Mouse (Mus musculus) adrenal gland, adult (tissue): ENCODE measurements around the gene Zfp574.
"Not testable (repeated sequence)": the region's sequence is repeated elsewhere in the genome, so short reads cannot be mapped to it uniquely, and the experiment has no call there.

Experiments
- DNase-seq, 2 experiments: peaks; one replicate each; pipeline ENCODE4 v3.0.0; 2022 to 2023; ENCODE audit warnings: low spot score in 1 of 2; ENCODE audit not compliant: inconsistent age in 2 of 2

Gene Zfp574

GRCm38 (mm10) chr7:25071979-25072715, at the start of gene Zfp574, which contains the start of gene Grik5:
Gene Zfp574, plus strand, starts transcription at chr7:25072567.
Gene Grik5, minus strand, starts transcription at chr7:25072346.
- DNase-seq = peak; percentile 53 to 74

- peak in 1 of 2 experiments; percentile 71 for DNase-seq
Measured at GRCm38 (mm10) chr7:25025855-25026439, 46.4 kb upstream of the Zfp574 start.

- DNase-seq = peak; percentile 33 to 68
Measured at GRCm38 (mm10) chr7:25026452-25026851, 45.9 kb upstream of the Zfp574 start.

GRCm38 (mm10) chr7:25030032-25030753, 42.2 kb upstream of the Zfp574 start:
- DNase-seq = peak; percentile 52 to 91

- no peak for DNase-seq
Measured at GRCm38 (mm10) chr7:25031528-25031927, 40.8 kb upstream of the Zfp574 start.

GRCm38 (mm10) chr7:25034796-25035195, 37.6 kb upstream of the Zfp574 start:
- no peak for DNase-seq

- peak; percentile 50 to 85 for DNase-seq
Measured at GRCm38 (mm10) chr7:25035916-25036315, 36.5 kb upstream of the Zfp574 start.

GRCm38 (mm10) chr7:25041921-25042320, 30.4 kb upstream of the Zfp574 start:
- no peak for DNase-seq

GRCm38 (mm10) chr7:25044599-25044998, 27.8 kb upstream of the Zfp574 start:
- not testable (repeated sequence) for DNase-seq

- DNase-seq = peak; percentile 67 to 86
Measured at GRCm38 (mm10) chr7:25047363-25047762, 25.0 kb upstream of the Zfp574 start.

GRCm38 (mm10) chr7:25049295-25049930, 23.0 kb upstream of the Zfp574 start:
- DNase-seq = no peak

- DNase-seq = no peak
Measured at GRCm38 (mm10) chr7:25052587-25052986, 19.8 kb upstream of the Zfp574 start.

- no peak for DNase-seq
Measured at GRCm38 (mm10) chr7:25056951-25057350, 15.4 kb upstream of the Zfp574 start.

- no peak for DNase-seq
Measured at GRCm38 (mm10) chr7:25057888-25058287, 14.5 kb upstream of the Zfp574 start.

- no peak for DNase-seq
Measured at GRCm38 (mm10) chr7:25058394-25058793, 14.0 kb upstream of the Zfp574 start.

- peak in 1 of 2 experiments; percentile 70 for DNase-seq
Measured at GRCm38 (mm10) chr7:25058836-25059235, 13.5 kb upstream of the Zfp574 start.

GRCm38 (mm10) chr7:25063346-25063745, 9.0 kb upstream of the Zfp574 start:
- no peak for DNase-seq

- DNase-seq = no peak
Measured at GRCm38 (mm10) chr7:25063900-25064299, 8.5 kb upstream of the Zfp574 start.

- DNase-seq = no peak
Measured at GRCm38 (mm10) chr7:25067338-25067737, 5.0 kb upstream of the Zfp574 start.

- DNase-seq = peak; percentile 53 to 79
Measured at GRCm38 (mm10) chr7:25067909-25068656, 4.3 kb upstream of the Zfp574 start.

- DNase-seq = peak in 1 of 2 experiments; percentile 35
Measured at GRCm38 (mm10) chr7:25068724-25069123, 3.6 kb upstream of the Zfp574 start.
